Mouse (Mus musculus) cortical plate, adult 2 months (tissue): Measurements from ENCODE around the gene Vim.

ENCODE experiments used
- CTCF ChIP-seq: fragments of 200-500 bp; IDR thresholded peaks from 2 replicates; pipeline ENCODE4 v1.5.1; 2011; ENCODE audit warnings: mild to moderate bottlenecking, control low read depth, low read length; ENCODE audit not compliant: insufficient read depth; ENCODE audit errors: extremely low read depth
- POLR2A ChIP-seq: fragments of 200-500 bp; IDR thresholded peaks from 2 replicates; pipeline ENCODE4 v1.6.1; 2011; ENCODE audit warnings: mild to moderate bottlenecking, low read length, control low read depth; ENCODE audit not compliant: insufficient read depth; ENCODE audit errors: extremely low read depth

DNA sequence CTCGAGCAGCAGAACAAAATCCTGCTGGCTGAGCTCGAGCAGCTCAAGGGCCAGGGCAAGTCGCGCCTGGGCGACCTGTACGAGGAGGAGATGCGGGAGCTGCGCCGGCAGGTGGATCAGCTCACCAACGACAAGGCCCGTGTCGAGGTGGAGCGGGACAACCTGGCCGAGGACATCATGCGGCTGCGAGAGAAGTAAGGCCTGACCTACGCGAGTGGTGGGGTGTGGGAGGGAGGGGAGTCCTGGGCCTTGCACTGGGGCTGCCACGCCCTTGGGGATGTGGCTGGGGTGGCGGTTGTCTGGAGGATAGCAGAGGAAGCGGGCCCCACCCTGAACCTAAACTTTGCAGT lies 1.0 kb downstream of the Vim start:
- no peak for TF ChIP-seq CTCF
- TF ChIP-seq POLR2A: no peak
